Mouse (Mus musculus): Measurements from ENCODE around the gene Prss36.
"Not testable (repeated sequence)": the region's sequence is repeated elsewhere in the genome, so short reads cannot be mapped to it uniquely, and the experiment has no call there.

Gene Prss36

GRCm38 (mm10) chr7:127899997-127900396 is 46.5 kb downstream of the Prss36 start:
- no peak for DNase-seq

GRCm38 (mm10) chr7:127898179-127898956 is 48.2 kb downstream of the Prss36 start:
- DNase-seq = no peak

GRCm38 (mm10) chr7:127897542-127897941 is 49.0 kb downstream of the Prss36 start:
- no peak for DNase-seq

- peak in 1 of 2 experiments; percentile 69 for DNase-seq
These were observed 50.1 kb downstream of the Prss36 start for GRCm38 (mm10) chr7:127896384-127896783.

- DNase-seq = not testable (repeated sequence)
These were observed 50.6 kb downstream of the Prss36 start for GRCm38 (mm10) chr7:127895891-127896290.

GRCm38 (mm10) chr7:127895442-127895841 is 51.1 kb downstream of the Prss36 start, which contains the start of the genes Gm21974 and Vkorc1:
Gm21974 (minus strand) TSS chr7:127895454.
Vkorc1 (minus strand) TSS chr7:127895617.
- peak; percentile 99 for DNase-seq

- peak in 1 of 2 experiments; percentile 52 for DNase-seq
These were observed 52.0 kb downstream of the Prss36 start for GRCm38 (mm10) chr7:127894480-127894879.

- DNase-seq = peak; percentile 80 to 81
These were observed 55.7 kb downstream of the Prss36 start, which contains the start of gene Prss53 for GRCm38 (mm10) chr7:127890798-127891197. Prss53 (minus strand) TSS chr7:127890970.

- no peak for DNase-seq
These were observed 57.7 kb downstream of the Prss36 start for GRCm38 (mm10) chr7:127888821-127889220.

GRCm38 (mm10) chr7:127887781-127888180 is 58.7 kb downstream of the Prss36 start:
- no peak for DNase-seq

GRCm38 (mm10) chr7:127887191-127887590 is 59.3 kb downstream of the Prss36 start:
- no peak for DNase-seq

- DNase-seq = no peak
These were observed 60.0 kb downstream of the Prss36 start for GRCm38 (mm10) chr7:127886551-127886950.

- no peak for DNase-seq
These were observed 60.6 kb downstream of the Prss36 start for GRCm38 (mm10) chr7:127885951-127886350.

Measured in kidney, adult 8-10 months (tissue).